Mouse (Mus musculus): Measurements from ENCODE around the gene Rufy1.
A peak's percentile ranks its signal among the peaks of the same experiment; 100 is the strongest.
"Not testable (repeated sequence)": the region's sequence is repeated elsewhere in the genome, so short reads cannot be mapped to it uniquely, and the experiment has no call there.

The Rufy1 gene

GRCm38 (mm10) chr11:50430277-50431133 lies at the start of gene Rufy1:
Gene Rufy1 (minus strand): TSS chr11:50431125.
- DNase-seq (ENCODE audit: low spot score) = peak; percentile 78

- no peak for DNase-seq (ENCODE audit: low spot score)
Measured at GRCm38 (mm10) chr11:50478072-50478471, 47.1 kb upstream of the Rufy1 start.

- DNase-seq (ENCODE audit: low spot score) = no peak
Measured at GRCm38 (mm10) chr11:50477486-50478070, 46.7 kb upstream of the Rufy1 start.

GRCm38 (mm10) chr11:50476971-50477370 lies 46.0 kb upstream of the Rufy1 start:
- no peak for DNase-seq (ENCODE audit: low spot score)

- no peak for DNase-seq (ENCODE audit: low spot score)
Measured at GRCm38 (mm10) chr11:50473933-50474332, 43.0 kb upstream of the Rufy1 start.

- no peak for DNase-seq (ENCODE audit: low spot score)
Measured at GRCm38 (mm10) chr11:50472161-50472939, 41.4 kb upstream of the Rufy1 start.

GRCm38 (mm10) chr11:50461481-50461880 lies 30.6 kb upstream of the Rufy1 start:
- DNase-seq (ENCODE audit: low spot score) = no peak

- no peak for DNase-seq (ENCODE audit: low spot score)
Measured at GRCm38 (mm10) chr11:50459250-50459649, 28.3 kb upstream of the Rufy1 start.

- peak; percentile 29 for DNase-seq (ENCODE audit: low spot score)
Measured at GRCm38 (mm10) chr11:50457111-50457911, 26.4 kb upstream of the Rufy1 start.

GRCm38 (mm10) chr11:50456455-50456854 lies 25.5 kb upstream of the Rufy1 start:
- DNase-seq (ENCODE audit: low spot score) = no peak

GRCm38 (mm10) chr11:50454934-50455333 lies 24.0 kb upstream of the Rufy1 start:
- DNase-seq (ENCODE audit: low spot score) = no peak

- DNase-seq (ENCODE audit: low spot score) = no peak
Measured at GRCm38 (mm10) chr11:50450236-50450635, 19.3 kb upstream of the Rufy1 start.

- not testable (repeated sequence) for DNase-seq (ENCODE audit: low spot score)
Measured at GRCm38 (mm10) chr11:50448163-50448562, 17.2 kb upstream of the Rufy1 start.

GRCm38 (mm10) chr11:50443259-50444065 lies 12.5 kb upstream of the Rufy1 start:
- no peak for DNase-seq (ENCODE audit: low spot score)

GRCm38 (mm10) chr11:50441637-50442036 lies 10.7 kb upstream of the Rufy1 start:
- no peak for DNase-seq (ENCODE audit: low spot score)

GRCm38 (mm10) chr11:50440691-50441090 lies 9.8 kb upstream of the Rufy1 start:
- DNase-seq (ENCODE audit: low spot score) = no peak

GRCm38 (mm10) chr11:50439857-50440256 lies 8.9 kb upstream of the Rufy1 start:
- DNase-seq (ENCODE audit: low spot score) = no peak

GRCm38 (mm10) chr11:50432896-50433295 lies 2.0 kb upstream of the Rufy1 start:
- no peak for DNase-seq (ENCODE audit: low spot score)

- no peak for DNase-seq (ENCODE audit: low spot score)
Measured at GRCm38 (mm10) chr11:50432069-50432440, 1.1 kb upstream of the Rufy1 start.

GRCm38 (mm10) chr11:50431134-50432068 lies 476 bp upstream of the Rufy1 start:
- DNase-seq (ENCODE audit: low spot score) = no peak
